Mouse (Mus musculus): Measurements from ENCODE around the gene Tuba1b. TPM values are rescaled to one million over a fixed set of nuclear protein-coding genes. Genes with fewer than 3 reads are reported as not detected.

The Tuba1b gene
- polyA plus RNA-seq, 1 experiment from 2014 or later = 1,202 TPM

- Histone ChIP-seq H3K9ac (no peak overlapping the region), H3K36me3 (no peaks in the 10 kb centered on the region), H3K9me3 (replicated peaks) (no peaks in the 10 kb centered on the region), H3K4me1 (replicated peaks) (peaks cover 75% of the 10 kb centered on the region), H3K4me2 (peak overlapping the region; percentile 85), H3K27me3 (peaks cover 84% of the 10 kb centered on the region), H3K4me3 (replicated peaks) (peak overlapping the region; percentile 61), H3K27ac (no peak overlapping the region)
- ATAC-seq (ENCODE audit: low read depth) (no peak), DNase-seq (no peak)
- WGBS (ENCODE audit: insufficient replicate concordance) = 3% methylated on average over 38 of the region's 38 CpGs
Measured at GRCm38 (mm10) chr15:98894746-98895634, 39.4 kb downstream of the Tuba1b start.

GRCm38 (mm10) chr15:98893940-98894745 lies 40.2 kb downstream of the Tuba1b start, which contains the start of gene Rhebl1:
TSS of gene Rhebl1 (minus strand) at chr15:98894540.
- peaks cover 76% of the 10 kb centered on the region for H3K27me3 ChIP-seq
- peak within 1 kb of the TSS; percentile 43 for H3K9ac ChIP-seq
- 1% methylated on average over 77 of the region's 77 CpGs for WGBS (ENCODE audit: insufficient replicate concordance)
- H3K9me3 ChIP-seq (replicated peaks) = no peaks in the 10 kb centered on the region
- no peak within 1 kb of the TSS for H3K27ac ChIP-seq
- H3K36me3 ChIP-seq = no peaks in the 10 kb centered on the region
- H3K4me3 ChIP-seq (replicated peaks) = peak within 1 kb of the TSS; percentile 61
- no peak for ATAC-seq (ENCODE audit: low read depth)
- H3K4me2 ChIP-seq = peak within 1 kb of the TSS; percentile 85
- H3K4me1 ChIP-seq (replicated peaks) = peaks cover 75% of the 10 kb centered on the region
- no peak for DNase-seq

- ATAC-seq (ENCODE audit: low read depth) = no peak
- peaks cover 68% of the 10 kb centered on the region for H3K4me1 ChIP-seq (replicated peaks)
- H3K4me2 ChIP-seq = no peak overlapping the region
- WGBS (ENCODE audit: insufficient replicate concordance) = 55% methylated on average over 4 of the region's 4 CpGs
- H3K27ac ChIP-seq = no peak overlapping the region
- H3K4me3 ChIP-seq (replicated peaks) = peak overlapping the region; percentile 61; the same call in 1 of the 2 replicates
- H3K9me3 ChIP-seq (replicated peaks) = no peaks in the 10 kb centered on the region
- no peak overlapping the region for H3K9ac ChIP-seq
- H3K27me3 ChIP-seq = peaks cover 70% of the 10 kb centered on the region
- no peak for DNase-seq
- H3K36me3 ChIP-seq = no peaks in the 10 kb centered on the region
Measured at GRCm38 (mm10) chr15:98893036-98893435, 41.3 kb downstream of the Tuba1b start.

DNA sequence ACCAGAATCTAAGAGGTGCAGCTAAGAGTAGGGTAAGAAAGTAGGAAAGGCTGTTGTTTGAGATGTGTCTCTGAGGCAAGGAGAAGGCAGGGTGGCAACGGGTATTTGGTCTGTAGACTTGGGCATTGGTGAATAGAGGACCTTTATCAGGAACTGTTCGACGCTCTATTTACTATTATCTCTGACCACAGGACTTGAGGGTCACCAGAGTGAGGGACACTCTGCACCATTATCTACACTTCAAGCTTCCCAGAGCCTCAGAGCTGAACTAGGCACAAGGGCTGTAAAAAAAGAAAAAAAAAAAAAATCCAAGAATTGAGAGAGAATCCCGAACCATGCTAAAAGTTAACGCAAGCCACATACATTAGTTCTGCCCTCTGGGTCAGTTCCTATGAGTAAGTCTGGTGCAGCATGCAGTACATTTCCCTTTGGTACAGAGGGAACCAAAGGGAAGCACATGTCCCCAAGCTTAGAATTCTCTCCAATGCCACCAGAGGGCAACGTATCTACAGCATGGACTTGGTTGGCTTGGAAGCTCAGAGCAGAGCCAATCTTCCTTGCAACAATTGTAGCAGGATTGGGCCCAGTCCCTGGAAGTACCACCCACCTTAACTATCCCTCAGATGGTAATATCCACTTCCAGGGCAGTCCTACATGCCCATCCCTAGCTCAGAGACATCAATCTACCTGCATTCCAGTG lies 42.3 kb downstream of the Tuba1b start:
- H3K4me3 ChIP-seq (replicated peaks) = no peak overlapping the region
- peak; percentile 63 for ATAC-seq (ENCODE audit: low read depth)
- H3K9ac ChIP-seq = 0 out of 2 replicates have a peak overlapping the region, but pooled peaks have one; percentile 13
- DNase-seq = peak; percentile 45
- H3K27ac ChIP-seq = no peak overlapping the region
- no peaks in the 10 kb centered on the region for H3K36me3 ChIP-seq
- H3K4me1 ChIP-seq (replicated peaks) = peaks cover 59% of the 10 kb centered on the region
- H3K4me2 ChIP-seq = peak overlapping the region; percentile 52
- 8% methylated on average over 6 of the region's 6 CpGs for WGBS (ENCODE audit: insufficient replicate concordance)
- no peaks in the 10 kb centered on the region for H3K9me3 ChIP-seq (replicated peaks)
- H3K27me3 ChIP-seq = peaks cover 65% of the 10 kb centered on the region

DNA sequence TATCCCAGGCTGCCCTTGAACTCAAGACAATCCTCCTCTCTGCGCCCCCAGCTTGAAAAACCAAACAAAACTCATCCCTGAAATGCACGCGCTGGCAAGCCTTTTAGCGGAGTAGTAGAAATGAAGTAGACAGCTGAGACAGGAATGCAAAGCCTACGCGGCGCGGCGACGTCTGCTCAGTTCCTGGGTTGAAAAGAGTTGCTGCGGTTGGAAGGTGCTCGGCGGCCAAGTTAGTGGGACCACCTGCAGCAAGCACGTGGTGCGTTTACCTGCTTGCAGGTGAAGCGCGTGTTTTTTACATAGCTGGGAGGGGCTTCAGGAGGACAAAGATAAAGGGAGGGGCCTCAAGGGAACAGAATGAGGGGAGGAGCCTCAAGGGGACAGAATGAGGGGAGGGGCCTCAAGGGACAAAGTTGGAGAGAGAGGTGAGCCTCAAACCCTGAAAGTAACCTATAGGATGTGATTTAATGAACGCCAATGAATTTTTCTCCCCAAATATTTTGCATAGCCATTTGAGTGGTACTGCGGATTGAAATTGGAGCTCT lies 43.1 kb downstream of the Tuba1b start:
- Histone ChIP-seq H3K36me3 (no peaks in the 10 kb centered on the region), H3K4me3 (replicated peaks) (peak overlapping the region; percentile 23), H3K4me1 (replicated peaks) (peaks cover 51% of the 10 kb centered on the region), H3K27ac (no peak overlapping the region), H3K27me3 (peaks cover 60% of the 10 kb centered on the region), H3K9ac (0 out of 2 replicates have a peak overlapping the region, but pooled peaks have one; percentile 29), H3K9me3 (replicated peaks) (no peaks in the 10 kb centered on the region), H3K4me2 (peak overlapping the region; percentile 52)
- ATAC-seq (ENCODE audit: low read depth) (no peak), DNase-seq (no peak)
- 17% methylated on average over 19 of the region's 19 CpGs for WGBS (ENCODE audit: insufficient replicate concordance)

- H3K4me1 ChIP-seq (replicated peaks) = peaks cover 21% of the 10 kb centered on the region
- H3K27me3 ChIP-seq = peaks cover 23% of the 10 kb centered on the region
- no peak overlapping the region for H3K27ac ChIP-seq
- no peaks in the 10 kb centered on the region for H3K36me3 ChIP-seq
- ATAC-seq (ENCODE audit: low read depth) (no peak), DNase-seq (no peak)
- no peaks in the 10 kb centered on the region for H3K9me3 ChIP-seq (replicated peaks)
- 76% methylated on average over 7 of the region's 7 CpGs for WGBS (ENCODE audit: insufficient replicate concordance)
- no peak overlapping the region for H3K4me3 ChIP-seq (replicated peaks)
- no peak overlapping the region for H3K4me2 ChIP-seq
- no peak overlapping the region for H3K9ac ChIP-seq
Measured at GRCm38 (mm10) chr15:98887526-98887925, 46.8 kb downstream of the Tuba1b start.

DNA sequence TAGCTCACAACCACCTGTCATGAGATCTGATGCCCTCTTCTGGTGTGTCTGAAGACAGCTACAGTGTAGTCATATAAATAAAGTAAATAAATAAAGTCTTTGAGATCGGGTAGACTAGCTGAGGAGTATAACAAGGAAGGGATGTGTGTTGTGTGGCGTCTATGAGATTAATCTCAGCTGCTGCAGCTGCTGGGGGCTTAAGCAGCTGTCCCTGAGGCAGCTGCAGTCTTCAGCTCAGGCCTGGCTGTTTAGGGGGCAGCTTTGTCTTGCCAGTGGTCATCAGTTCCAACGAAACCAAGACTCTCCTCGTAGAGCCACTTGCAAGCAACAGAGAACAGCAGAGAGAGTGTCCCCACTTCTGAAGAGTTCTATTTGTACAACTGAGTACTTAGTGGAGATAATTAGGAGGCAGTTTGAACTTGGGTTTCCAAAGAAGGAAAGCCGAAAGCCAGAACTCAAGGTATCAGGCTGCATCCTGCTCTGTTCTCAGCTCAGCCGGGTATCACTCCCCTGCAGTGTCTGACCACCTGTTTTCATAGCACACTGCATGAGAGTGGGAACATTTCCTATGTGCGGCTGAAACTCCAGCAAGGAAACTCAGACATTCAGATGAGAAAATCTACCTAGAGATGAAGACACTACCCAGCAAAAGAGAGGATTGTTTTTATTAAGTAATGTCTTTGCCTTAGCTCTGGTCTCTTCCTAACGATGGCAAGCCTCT lies 47.5 kb downstream of the Tuba1b start:
- no peaks in the 10 kb centered on the region for H3K9me3 ChIP-seq (replicated peaks)
- H3K4me1 ChIP-seq (replicated peaks) = peaks cover 21% of the 10 kb centered on the region
- 58% methylated on average over 8 of the region's 8 CpGs for WGBS (ENCODE audit: insufficient replicate concordance)
- no peak for ATAC-seq (ENCODE audit: low read depth)
- H3K9ac ChIP-seq = no peak overlapping the region
- peaks cover 17% of the 10 kb centered on the region; the same call in 1 of the 2 replicates for H3K27me3 ChIP-seq
- no peak overlapping the region for H3K27ac ChIP-seq
- no peak for DNase-seq
- no peak overlapping the region for H3K4me3 ChIP-seq (replicated peaks)
- H3K4me2 ChIP-seq = no peak overlapping the region
- H3K36me3 ChIP-seq = no peaks in the 10 kb centered on the region

- no peak overlapping the region for H3K4me3 ChIP-seq (replicated peaks)
- H3K4me2 ChIP-seq = no peak overlapping the region
- peaks cover 29% of the 10 kb centered on the region for H3K4me1 ChIP-seq (replicated peaks)
- 61% methylated on average over 1 of the region's 1 CpGs for WGBS (ENCODE audit: insufficient replicate concordance)
- H3K36me3 ChIP-seq = no peaks in the 10 kb centered on the region
- H3K9me3 ChIP-seq (replicated peaks) = no peaks in the 10 kb centered on the region
- DNase-seq = no peak
- no peak overlapping the region for H3K9ac ChIP-seq
- H3K27ac ChIP-seq = no peak overlapping the region
- H3K27me3 ChIP-seq = peaks cover 14% of the 10 kb centered on the region; the same call in 1 of the 2 replicates
- no peak for ATAC-seq (ENCODE audit: low read depth)
Measured at GRCm38 (mm10) chr15:98884106-98884505, 50.3 kb downstream of the Tuba1b start.

- DNase-seq (no peak), ATAC-seq (ENCODE audit: low read depth) (no peak)
- peaks cover 29% of the 10 kb centered on the region for H3K4me1 ChIP-seq (replicated peaks)
- no peak overlapping the region for H3K4me3 ChIP-seq (replicated peaks)
- H3K4me2 ChIP-seq = no peak overlapping the region
- peaks cover 14% of the 10 kb centered on the region; the same call in 1 of the 2 replicates for H3K27me3 ChIP-seq
- no peaks in the 10 kb centered on the region for H3K9me3 ChIP-seq (replicated peaks)
- no peak overlapping the region for H3K9ac ChIP-seq
- H3K27ac ChIP-seq = peak overlapping the region; percentile 13; the same call in 1 of the 2 replicates
- no peaks in the 10 kb centered on the region for H3K36me3 ChIP-seq
Measured at GRCm38 (mm10) chr15:98883661-98884060, 50.7 kb downstream of the Tuba1b start.

DNA sequence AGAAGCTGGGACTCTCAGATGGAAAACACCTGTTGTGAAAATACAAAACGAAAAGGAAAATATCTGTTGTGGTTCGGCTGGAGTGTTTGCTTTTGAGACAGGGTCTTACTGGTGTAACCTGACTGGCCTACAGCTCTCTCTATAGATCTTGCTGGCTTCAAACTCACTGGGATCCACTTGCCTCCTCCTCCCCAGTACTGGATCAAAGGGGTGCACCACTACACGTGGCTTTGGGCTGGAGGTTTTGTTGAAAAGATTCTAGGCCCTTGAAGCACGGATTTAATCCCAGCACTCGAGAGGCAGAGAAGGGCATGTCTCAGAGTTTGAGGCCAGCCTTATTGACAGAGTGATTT lies 52.7 kb downstream of the Tuba1b start:
- Histone ChIP-seq H3K4me2 (peak overlapping the region; percentile 79), H3K27ac (peak overlapping the region; percentile 66), H3K9me3 (replicated peaks) (no peaks in the 10 kb centered on the region), H3K4me1 (replicated peaks) (peaks cover 34% of the 10 kb centered on the region), H3K36me3 (no peaks in the 10 kb centered on the region), H3K27me3 (0 out of 2 replicates have a peak, but pooled peaks cover under 1% of the 10 kb centered on the region), H3K9ac (peak overlapping the region; percentile 64), H3K4me3 (replicated peaks) (peak overlapping the region; percentile 68)
- DNase-seq (no peak), ATAC-seq (ENCODE audit: low read depth) (0 out of 2 replicates have a peak, but pooled peaks have one; percentile 8)
- WGBS (ENCODE audit: insufficient replicate concordance) = 21% methylated on average over 5 of the region's 5 CpGs
